10 mouse cellular contexts compared by ENCODE assay signal in genomic region chr12:36182570-36182969, GRCm38 (mm10). TPM values are rescaled to one million over a fixed set of nuclear protein-coding genes. Genes with fewer than 3 reads are reported as not detected.
DNase-seq lines count a peak whose midpoint lies in the region; ATAC-seq lines count a peak whose summit lies in the region.
"Had no signal": no experiment of that assay in that cellular context is flagged by ENCODE, and none has a peak within 500 bp of the region (broad histone marks: within the 10 kb centered on the region; RNA-seq: fewer than 3 reads in every experiment).

No protein-coding gene starts in this region.

- H3K27me3 ChIP-seq in limb, embryonic 13.5 days, result no peaks in the 10 kb centered on the region
- no peaks in the 10 kb centered on the region for H3K27me3 ChIP-seq in limb, embryonic 10.5 days (ENCODE audit: low read depth, poor library complexity, severe bottlenecking)
- H3K27me3 ChIP-seq in heart, embryonic 10.5 days (ENCODE audit: insufficient read depth, poor library complexity, severe bottlenecking), result no peaks in the 10 kb centered on the region
- H3K27me3 ChIP-seq: limb, embryonic 12.5 days had no signal

- WGBS in limb, embryonic 13.5 days, result 81% methylated on average over 6 of the region's 6 CpGs
- 88% methylated on average over 6 of the region's 6 CpGs for WGBS in limb, embryonic 10.5 days
- 56% methylated on average over 6 of the region's 6 CpGs for WGBS in heart, embryonic 10.5 days

- no peak overlapping the region for H3K9ac ChIP-seq in limb, embryonic 13.5 days
- H3K9ac ChIP-seq: limb, embryonic 12.5 days had no signal

- no peak overlapping the region for H3K4me3 ChIP-seq in limb, embryonic 13.5 days
- H3K4me3 ChIP-seq in limb, embryonic 10.5 days, result no peak overlapping the region
- H3K4me3 ChIP-seq in heart, embryonic 10.5 days, result no peak overlapping the region
- H3K4me3 ChIP-seq: limb, embryonic 12.5 days had no signal

- H3K4me2 ChIP-seq in limb, embryonic 13.5 days (replicated peaks), result no peak overlapping the region
- H3K4me2 ChIP-seq: limb, embryonic 12.5 days had no signal

- no peak overlapping the region for H3K27ac ChIP-seq in limb, embryonic 13.5 days
- no peak overlapping the region for H3K27ac ChIP-seq in limb, embryonic 10.5 days
- peak overlapping the region; percentile 37 for H3K27ac ChIP-seq in heart, embryonic 10.5 days
- H3K27ac ChIP-seq: limb, embryonic 12.5 days had no signal

- H3K4me1 ChIP-seq in limb, embryonic 13.5 days, result no peaks in the 10 kb centered on the region
- H3K4me1 ChIP-seq in limb, embryonic 10.5 days, result no peaks in the 10 kb centered on the region
- H3K4me1 ChIP-seq in heart, embryonic 10.5 days, result peaks cover 4% of the 10 kb centered on the region; the same call in 1 of the 2 replicates
- H3K4me1 ChIP-seq: limb, embryonic 12.5 days had no signal

- no peak for DNase-seq in limb, embryonic 10.5 days (ENCODE audit: low spot score)
- DNase-seq in heart, embryonic 10.5 days (ENCODE audit: low spot score), result no peak
- peak; percentile 25 to 49 for DNase-seq in heart, postnatal 36 days
- peak; percentile 33 for DNase-seq in lung, postnatal 10 days
- DNase-seq in neural tube, embryonic 10.5 days (ENCODE audit: extremely low spot score, low spot score), result no peak
- DNase-seq in cerebellum, adult 11 months, result no peak
- DNase-seq: cerebellum, postnatal 25 days; gastrocnemius, postnatal 10 days had no signal

- H3K9me3 ChIP-seq in limb, embryonic 13.5 days, result no peaks in the 10 kb centered on the region
- H3K9me3 ChIP-seq in limb, embryonic 10.5 days (replicated peaks), result no peaks in the 10 kb centered on the region
- H3K9me3 ChIP-seq in heart, embryonic 10.5 days, result no peaks in the 10 kb centered on the region
- H3K9me3 ChIP-seq: limb, embryonic 12.5 days had no signal

- intact Hi-C loops in heart, postnatal 36 days (cut with DNase I), result loop anchor here (10.0 kb wide), 1 partner anchor 288 kb away; no protein-coding TSS in a partner anchor

- H3K36me3 ChIP-seq in limb, embryonic 13.5 days, result peaks cover 58% of the 10 kb centered on the region
- peaks cover 55% of the 10 kb centered on the region for H3K36me3 ChIP-seq in limb, embryonic 10.5 days
- peaks cover 49% of the 10 kb centered on the region for H3K36me3 ChIP-seq in heart, embryonic 10.5 days

- ATAC-seq in limb, embryonic 13.5 days (ENCODE audit: low FRiP score, low read depth), result 0 out of 2 replicates have a peak, but pooled peaks have one; percentile 11

RNA-seq across cellular contexts. Expression of gene Bzw2, which starts 24.7 kb away (rescaled TPM):
- 242 and 259 TPM in 2 replicates for polyA plus RNA-seq in limb, embryonic 13.5 days (2015; fragmentation: Nextera tagmentation; extraction: Ambion mirVana)
- 293 and 316 TPM in 2 replicates for polyA plus RNA-seq in limb, embryonic 10.5 days (2016; fragmentation: Nextera tagmentation; extraction: Ambion mirVana)
- 222 and 241 TPM in 2 replicates for polyA plus RNA-seq in heart, embryonic 10.5 days (2016; fragmentation: Nextera tagmentation; extraction: Ambion mirVana)
- total RNA-seq in heart, postnatal 36 days (2021), result 100 to 1,000 TPM; 170 to 180 TPM

RNA-seq across cellular contexts. Expression of gene Ankmy2, which starts 25.7 kb away (rescaled TPM):
- polyA plus RNA-seq in limb, embryonic 13.5 days (2015; fragmentation: Nextera tagmentation; extraction: Ambion mirVana), result 35.0 and 35.4 TPM in 2 replicates
- polyA plus RNA-seq in limb, embryonic 10.5 days (2016; fragmentation: Nextera tagmentation; extraction: Ambion mirVana), result 17.3 and 20.1 TPM in 2 replicates
- polyA plus RNA-seq in heart, embryonic 10.5 days (2016; fragmentation: Nextera tagmentation; extraction: Ambion mirVana), result 24.1 and 27.0 TPM in 2 replicates
- total RNA-seq in heart, postnatal 36 days (2021), result 10 to 100 TPM; 14.5 to 17.2 TPM

Comparison
In these comparisons a context has a peak if more than half of its experiments do, and no peak if none do; other contexts are left out.
1. DNase-seq: peak in heart, postnatal 36 days (2 of 2) and lung, postnatal 10 days (single experiment); none in limb, embryonic 10.5 days (single experiment), heart, embryonic 10.5 days (single experiment), neural tube, embryonic 10.5 days (single experiment) and cerebellum, adult 11 months (single experiment).